In the genomic region with DNA sequence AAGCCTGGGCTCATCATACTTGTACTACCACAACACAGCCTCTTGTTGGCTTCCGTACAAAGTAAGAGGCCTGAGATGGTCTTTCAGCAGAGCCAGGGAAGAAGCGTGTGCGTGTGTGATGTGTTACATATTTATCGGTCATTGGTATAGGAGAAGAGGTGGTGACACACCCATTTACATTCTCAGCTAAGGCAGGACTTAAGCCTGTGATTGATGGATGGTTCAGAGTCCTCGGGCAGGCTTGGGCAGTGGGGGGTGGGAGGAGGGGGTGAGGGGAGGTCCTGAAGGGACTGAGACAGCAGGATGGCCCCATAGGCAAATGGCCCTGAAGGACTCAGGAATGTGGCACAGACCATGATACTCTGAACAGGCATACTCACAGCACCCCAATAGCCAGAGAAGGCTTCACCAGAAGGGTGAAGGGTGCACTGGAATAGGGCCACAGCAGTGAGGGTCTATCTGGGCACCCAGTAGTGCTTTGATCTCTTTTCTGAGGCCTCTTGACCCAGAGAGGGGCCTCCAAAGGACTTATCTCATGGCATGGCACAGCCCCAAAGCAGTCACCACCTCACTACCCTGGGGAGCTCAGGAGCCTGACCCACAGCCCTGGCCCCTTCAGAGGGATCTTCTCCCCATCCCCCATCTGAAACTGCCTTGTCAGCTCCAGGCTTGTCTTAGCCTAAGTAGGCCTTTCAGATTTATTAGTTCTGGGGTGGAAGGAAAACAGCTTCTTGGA, we compare ENCODE assay signal across 19 mouse cellular contexts.
DNase-seq lines count a peak whose midpoint lies in the region; ATAC-seq lines count a peak whose summit lies in the region.
"Had no signal": no experiment of that assay in that cellular context is flagged by ENCODE, and none has a peak within 500 bp of the region (broad histone marks: within the 10 kb centered on the region; RNA-seq: fewer than 3 reads in every experiment).

No protein-coding gene starts in this region.

- H3K4me2 ChIP-seq in kidney, embryonic 14.5 days (replicated peaks; ENCODE audit: low read depth, low read length): no peak overlapping the region
- H3K4me2 ChIP-seq in intestine, embryonic 15.5 days (replicated peaks): peak overlapping the region; percentile 24; the same call in 1 of the 2 replicates
- no peak overlapping the region for H3K4me2 ChIP-seq in liver, embryonic 16.5 days (ENCODE audit: low read depth, low read length)
- H3K4me2 ChIP-seq in forebrain, embryonic 15.5 days (replicated peaks): no peak overlapping the region
- H3K4me2 ChIP-seq: embryonic facial prominence, embryonic 15.5 days; limb, embryonic 12.5 days had no signal

- no peaks in the 10 kb centered on the region for H3K9me3 ChIP-seq in kidney, embryonic 14.5 days (ENCODE audit: control insufficient read depth, low read length)
- no peaks in the 10 kb centered on the region for H3K9me3 ChIP-seq in intestine, embryonic 15.5 days
- H3K9me3 ChIP-seq in liver, embryonic 16.5 days (replicated peaks; ENCODE audit: control insufficient read depth, low read length): no peaks in the 10 kb centered on the region
- H3K9me3 ChIP-seq in forebrain, embryonic 15.5 days: no peaks in the 10 kb centered on the region
- H3K9me3 ChIP-seq: embryonic facial prominence, embryonic 15.5 days; heart, embryonic 10.5 days; limb, embryonic 12.5 days had no signal

- no peak overlapping the region for H3K27ac ChIP-seq in kidney, embryonic 14.5 days (ENCODE audit: low read depth, low read length)
- H3K27ac ChIP-seq in intestine, embryonic 15.5 days: peak overlapping the region; percentile 92
- peak overlapping the region; percentile 11; the same call in 1 of the 2 replicates for H3K27ac ChIP-seq in liver, embryonic 16.5 days (ENCODE audit: low read length)
- no peak overlapping the region; the same call in 1 of the 2 replicates for H3K27ac ChIP-seq in forebrain, embryonic 15.5 days (replicated peaks)
- H3K27ac ChIP-seq: embryonic facial prominence, embryonic 15.5 days; heart, embryonic 10.5 days; kidney, postnatal 0 days; layer of hippocampus, adult 2 months; limb, embryonic 12.5 days had no signal

- no peak for DNase-seq in kidney, adult 9 months
- DNase-seq in embryo, embryonic 10.5 days (ENCODE audit: low spot score): peak; percentile 42
- DNase-seq in gastrocnemius, postnatal 4 days (ENCODE audit: low spot score in 2 of 2): no peak
- DNase-seq: adrenal gland, postnatal 10 days; B cell, adult 2 months; cerebellum, adult 11 months; gastrocnemius, postnatal 25 days; heart, postnatal 10 days; right cerebral cortex, adult 18-20 months had no signal

- peak; percentile 43; the same call in 1 of the 2 replicates for ATAC-seq in kidney, embryonic 14.5 days (ENCODE audit: low FRiP score, low TSS enrichment)
- ATAC-seq in intestine, embryonic 15.5 days: peak; percentile 70
- peak; percentile 35; the same call in 1 of the 2 replicates for ATAC-seq in liver, embryonic 16.5 days (ENCODE audit: low read depth)
- no peak for ATAC-seq in erythroid progenitor cell, adult 5-6 weeks (replicated peaks; ENCODE audit: low FRiP score, poor library complexity, severe bottlenecking)
- ATAC-seq in forebrain, embryonic 15.5 days (replicated peaks): no peak

- H3K4me1 ChIP-seq in kidney, embryonic 14.5 days (ENCODE audit: control insufficient read depth, insufficient read depth, low read length): peaks cover 18% of the 10 kb centered on the region
- H3K4me1 ChIP-seq in intestine, embryonic 15.5 days (replicated peaks): peaks cover 17% of the 10 kb centered on the region
- peaks cover 24% of the 10 kb centered on the region for H3K4me1 ChIP-seq in liver, embryonic 16.5 days (ENCODE audit: control insufficient read depth, low read depth, low read length)
- peaks cover 14% of the 10 kb centered on the region for H3K4me1 ChIP-seq in forebrain, embryonic 15.5 days
- H3K4me1 ChIP-seq: embryonic facial prominence, embryonic 15.5 days had no signal

- WGBS in kidney, embryonic 14.5 days: 52% methylated on average over 5 of the region's 5 CpGs
- 41% methylated on average over 5 of the region's 5 CpGs for WGBS in intestine, embryonic 15.5 days
- WGBS in liver, embryonic 16.5 days (ENCODE audit: insufficient replicate concordance): 84% methylated on average over 5 of the region's 5 CpGs
- WGBS in forebrain, embryonic 15.5 days: 76% methylated on average over 5 of the region's 5 CpGs

- H3K27me3 ChIP-seq in kidney, embryonic 14.5 days (ENCODE audit: control insufficient read depth, insufficient read depth, low read length): no peaks in the 10 kb centered on the region
- no peaks in the 10 kb centered on the region for H3K27me3 ChIP-seq in intestine, embryonic 15.5 days (replicated peaks)
- H3K27me3 ChIP-seq in liver, embryonic 16.5 days (ENCODE audit: control insufficient read depth, insufficient read depth, low read depth, low read length): no peaks in the 10 kb centered on the region
- H3K27me3 ChIP-seq in forebrain, embryonic 15.5 days: no peaks in the 10 kb centered on the region
- H3K27me3 ChIP-seq: embryonic facial prominence, embryonic 15.5 days had no signal

- H3K36me3 ChIP-seq in kidney, embryonic 14.5 days (ENCODE audit: control insufficient read depth, insufficient read depth, low read length): no peaks in the 10 kb centered on the region
- no peaks in the 10 kb centered on the region for H3K36me3 ChIP-seq in intestine, embryonic 15.5 days
- H3K36me3 ChIP-seq in liver, embryonic 16.5 days (ENCODE audit: control insufficient read depth, insufficient read depth): no peaks in the 10 kb centered on the region
- no peaks in the 10 kb centered on the region for H3K36me3 ChIP-seq in forebrain, embryonic 15.5 days
- H3K36me3 ChIP-seq: embryonic facial prominence, embryonic 15.5 days; heart, embryonic 10.5 days; limb, embryonic 12.5 days had no signal

- H3K4me3 ChIP-seq in kidney, embryonic 14.5 days (ENCODE audit: low read length): no peak overlapping the region
- no peak overlapping the region for H3K4me3 ChIP-seq in intestine, embryonic 15.5 days (replicated peaks)
- no peak overlapping the region for H3K4me3 ChIP-seq in liver, embryonic 16.5 days (ENCODE audit: low read depth, low read length)
- H3K4me3 ChIP-seq in forebrain, embryonic 15.5 days: no peak overlapping the region
- H3K4me3 ChIP-seq: embryonic facial prominence, embryonic 15.5 days; heart, embryonic 10.5 days; layer of hippocampus, adult 2 months; limb, embryonic 12.5 days had no signal

- no peak overlapping the region for H3K9ac ChIP-seq in kidney, embryonic 14.5 days (ENCODE audit: low read depth, low read length)
- no peak overlapping the region; the same call in 1 of the 2 replicates for H3K9ac ChIP-seq in intestine, embryonic 15.5 days
- peak overlapping the region; percentile 45; the same call in 1 of the 2 replicates for H3K9ac ChIP-seq in liver, embryonic 16.5 days (ENCODE audit: low read depth, low read length)
- H3K9ac ChIP-seq in forebrain, embryonic 15.5 days (replicated peaks): no peak overlapping the region
- H3K9ac ChIP-seq: embryonic facial prominence, embryonic 15.5 days; limb, embryonic 12.5 days had no signal

Comparison
In these comparisons a context has a peak if more than half of its experiments do, and no peak if none do; other contexts are left out.
1. ATAC-seq: peak in kidney, embryonic 14.5 days (single experiment), intestine, embryonic 15.5 days (single experiment) and liver, embryonic 16.5 days (single experiment); none in erythroid progenitor cell, adult 5-6 weeks (single experiment) and forebrain, embryonic 15.5 days (single experiment).
2. H3K27ac ChIP-seq: peak in intestine, embryonic 15.5 days (single experiment) and liver, embryonic 16.5 days (single experiment); none in kidney, embryonic 14.5 days (single experiment) and forebrain, embryonic 15.5 days (single experiment).